Mouse (Mus musculus) ES-E14 (cell line): ENCODE results near the gene Sdccag8.

ENCODE experiments used
- CHD2 ChIP-seq: IDR thresholded peaks from 2 replicates; pipeline ENCODE4 v1.6.1; 2014; ENCODE audit warnings: mild to moderate bottlenecking, low read depth, low read length, inconsistent platforms
- HCFC1 ChIP-seq: IDR thresholded peaks from 2 replicates; pipeline ENCODE4 v1.6.1; 2012; ENCODE audit warnings: low read length, inconsistent platforms, borderline replicate concordance; ENCODE audit not compliant: insufficient read depth
- MAFK ChIP-seq: IDR thresholded peaks from 2 replicates; pipeline ENCODE4 v1.6.1; 2014; ENCODE audit warnings: mild to moderate bottlenecking, low read depth, low read length, inconsistent platforms; ENCODE audit not compliant: insufficient read depth
- ZNF384 ChIP-seq: IDR thresholded peaks from 2 replicates; pipeline ENCODE4 v1.6.1; 2012; ENCODE audit warnings: low read depth, low read length, inconsistent platforms

- TF ChIP-seq ZNF384 (no peak), HCFC1 (no peak), MAFK (no peak), CHD2 (no peak)
These were observed 101.5 kb downstream of the Sdccag8 start for GRCm38 (mm10) chr1:176915946-176916345.
